Mouse (Mus musculus): ENCODE measurements around the gene Tcte1. TPM values are rescaled to one million over a fixed set of nuclear protein-coding genes. Genes with fewer than 3 reads are reported as not detected.

Gene Tcte1
- polyA plus RNA-seq (2014; fragmentation: Nextera tagmentation; extraction: Ambion mirVana): 1.5 and 2.3 TPM in 2 replicates

- no peak within 1 kb of the TSS for H3K27ac ChIP-seq (replicated peaks; ENCODE audit: low read depth, low read length)
- DNase-seq (ENCODE audit: low spot score) (peak; percentile 90), ATAC-seq (replicated peaks; ENCODE audit: insufficient number of reproducible peaks, low FRiP score, low TSS enrichment, low read depth) (peak; percentile 76)
- H3K4me2 ChIP-seq (ENCODE audit: low read depth, low read length): peak within 1 kb of the TSS; percentile 65
- peak within 1 kb of the TSS; percentile 35 for H3K4me3 ChIP-seq (ENCODE audit: low read depth, low read length)
- H3K27me3 ChIP-seq (ENCODE audit: control insufficient read depth, insufficient read depth, low read length): no peaks in the 10 kb centered on the region
- no peaks in the 10 kb centered on the region for H3K9me3 ChIP-seq (replicated peaks; ENCODE audit: control insufficient read depth, low read length)
- 0% methylated on average over 21 of the region's 21 CpGs for WGBS
- peak within 1 kb of the TSS; percentile 59 for H3K9ac ChIP-seq (replicated peaks; ENCODE audit: low read length)
- H3K4me1 ChIP-seq (ENCODE audit: control insufficient read depth, insufficient read depth, low read length): no peaks in the 10 kb centered on the region; the same call in 1 of the 2 replicates
- no peaks in the 10 kb centered on the region for H3K36me3 ChIP-seq (replicated peaks; ENCODE audit: control insufficient read depth, insufficient read depth, low read depth, low read length)
These were observed at the start of gene Tcte1 for GRCm38 (mm10) chr17:45523263-45523662. Tcte1 (plus strand) TSS chr17:45523434.

- H3K4me2 ChIP-seq (ENCODE audit: low read depth, low read length): no peak overlapping the region
- H3K27me3 ChIP-seq (ENCODE audit: control insufficient read depth, insufficient read depth, low read length): peaks cover 3% of the 10 kb centered on the region; the same call in 1 of the 2 replicates
- DNase-seq (ENCODE audit: low spot score): no peak
- no peak overlapping the region for H3K4me3 ChIP-seq (ENCODE audit: low read depth, low read length)
- ATAC-seq (replicated peaks; ENCODE audit: insufficient number of reproducible peaks, low FRiP score, low TSS enrichment, low read depth): no peak
- no peaks in the 10 kb centered on the region for H3K9me3 ChIP-seq (replicated peaks; ENCODE audit: control insufficient read depth, low read length)
- H3K4me1 ChIP-seq (ENCODE audit: control insufficient read depth, insufficient read depth, low read length): no peaks in the 10 kb centered on the region; the same call in 1 of the 2 replicates
- WGBS: 80% methylated on average over 6 of the region's 6 CpGs
- no peak overlapping the region for H3K9ac ChIP-seq (replicated peaks; ENCODE audit: low read length)
- H3K36me3 ChIP-seq (replicated peaks; ENCODE audit: control insufficient read depth, insufficient read depth, low read depth, low read length): no peaks in the 10 kb centered on the region
- no peak overlapping the region for H3K27ac ChIP-seq (replicated peaks; ENCODE audit: low read depth, low read length)
These were observed 49.6 kb upstream of the Tcte1 start for GRCm38 (mm10) chr17:45473667-45474066.

GRCm38 (mm10) chr17:45474146-45474545 lies 49.1 kb upstream of the Tcte1 start:
- no peaks in the 10 kb centered on the region for H3K36me3 ChIP-seq (replicated peaks; ENCODE audit: control insufficient read depth, insufficient read depth, low read depth, low read length)
- ATAC-seq (replicated peaks; ENCODE audit: insufficient number of reproducible peaks, low FRiP score, low TSS enrichment, low read depth): no peak
- H3K4me2 ChIP-seq (ENCODE audit: low read depth, low read length): peak overlapping the region; percentile 69
- 74% methylated on average over 8 of the region's 8 CpGs for WGBS
- H3K4me3 ChIP-seq (ENCODE audit: low read depth, low read length): peak overlapping the region; percentile 33
- H3K9ac ChIP-seq (replicated peaks; ENCODE audit: low read length): no peak overlapping the region; the same call in 1 of the 2 replicates
- H3K9me3 ChIP-seq (replicated peaks; ENCODE audit: control insufficient read depth, low read length): no peaks in the 10 kb centered on the region
- DNase-seq (ENCODE audit: low spot score): no peak
- peaks cover 3% of the 10 kb centered on the region; the same call in 1 of the 2 replicates for H3K27me3 ChIP-seq (ENCODE audit: control insufficient read depth, insufficient read depth, low read length)
- no peak overlapping the region for H3K27ac ChIP-seq (replicated peaks; ENCODE audit: low read depth, low read length)
- H3K4me1 ChIP-seq (ENCODE audit: control insufficient read depth, insufficient read depth, low read length): no peaks in the 10 kb centered on the region; the same call in 1 of the 2 replicates

GRCm38 (mm10) chr17:45474669-45475465 lies 48.4 kb upstream of the Tcte1 start, which contains the start of gene Spats1:
Spats1 (minus strand) TSS chr17:45475415.
- peaks cover 3% of the 10 kb centered on the region; the same call in 1 of the 2 replicates for H3K27me3 ChIP-seq (ENCODE audit: control insufficient read depth, insufficient read depth, low read length)
- no peaks in the 10 kb centered on the region for H3K36me3 ChIP-seq (replicated peaks; ENCODE audit: control insufficient read depth, insufficient read depth, low read depth, low read length)
- 5% methylated on average over 30 of the region's 30 CpGs for WGBS
- H3K4me2 ChIP-seq (ENCODE audit: low read depth, low read length): peak within 1 kb of the TSS; percentile 69
- no peak within 1 kb of the TSS for H3K27ac ChIP-seq (replicated peaks; ENCODE audit: low read depth, low read length)
- ATAC-seq (replicated peaks; ENCODE audit: insufficient number of reproducible peaks, low FRiP score, low TSS enrichment, low read depth): 0 out of 2 replicates have a peak, but pooled peaks have one; percentile 46
- H3K4me1 ChIP-seq (ENCODE audit: control insufficient read depth, insufficient read depth, low read length): no peaks in the 10 kb centered on the region; the same call in 1 of the 2 replicates
- no peaks in the 10 kb centered on the region for H3K9me3 ChIP-seq (replicated peaks; ENCODE audit: control insufficient read depth, low read length)
- H3K9ac ChIP-seq (replicated peaks; ENCODE audit: low read length): peak within 1 kb of the TSS; percentile 53
- DNase-seq (ENCODE audit: low spot score): peak; percentile 68
- H3K4me3 ChIP-seq (ENCODE audit: low read depth, low read length): peak within 1 kb of the TSS; percentile 33

GRCm38 (mm10) chr17:45478234-45478825 lies 44.9 kb upstream of the Tcte1 start:
- Histone ChIP-seq H3K9ac (replicated peaks; ENCODE audit: low read length) (no peak overlapping the region; the same call in 1 of the 2 replicates), H3K4me3 (ENCODE audit: low read depth, low read length) (no peak overlapping the region), H3K9me3 (replicated peaks; ENCODE audit: control insufficient read depth, low read length) (no peaks in the 10 kb centered on the region), H3K4me1 (ENCODE audit: control insufficient read depth, insufficient read depth, low read length) (no peaks in the 10 kb centered on the region; the same call in 1 of the 2 replicates), H3K27me3 (ENCODE audit: control insufficient read depth, insufficient read depth, low read length) (peaks cover 3% of the 10 kb centered on the region; the same call in 1 of the 2 replicates), H3K36me3 (replicated peaks; ENCODE audit: control insufficient read depth, insufficient read depth, low read depth, low read length) (no peaks in the 10 kb centered on the region), H3K4me2 (ENCODE audit: low read depth, low read length) (no peak overlapping the region), H3K27ac (replicated peaks; ENCODE audit: low read depth, low read length) (no peak overlapping the region)
- WGBS: 19% methylated on average over 12 of the region's 12 CpGs
- no peak for ATAC-seq (replicated peaks; ENCODE audit: insufficient number of reproducible peaks, low FRiP score, low TSS enrichment, low read depth)
- DNase-seq (ENCODE audit: low spot score): peak; percentile 86

- no peaks in the 10 kb centered on the region for H3K9me3 ChIP-seq (replicated peaks; ENCODE audit: control insufficient read depth, low read length)
- H3K27ac ChIP-seq (replicated peaks; ENCODE audit: low read depth, low read length): no peak overlapping the region
- no peaks in the 10 kb centered on the region; the same call in 1 of the 2 replicates for H3K4me1 ChIP-seq (ENCODE audit: control insufficient read depth, insufficient read depth, low read length)
- no peaks in the 10 kb centered on the region for H3K36me3 ChIP-seq (replicated peaks; ENCODE audit: control insufficient read depth, insufficient read depth, low read depth, low read length)
- H3K9ac ChIP-seq (replicated peaks; ENCODE audit: low read length): no peak overlapping the region
- no peak for ATAC-seq (replicated peaks; ENCODE audit: insufficient number of reproducible peaks, low FRiP score, low TSS enrichment, low read depth)
- WGBS: 32% methylated on average over 2 of the region's 2 CpGs
- DNase-seq (ENCODE audit: low spot score): no peak
- H3K4me2 ChIP-seq (ENCODE audit: low read depth, low read length): no peak overlapping the region
- no peak overlapping the region for H3K4me3 ChIP-seq (ENCODE audit: low read depth, low read length)
- no peaks in the 10 kb centered on the region for H3K27me3 ChIP-seq (ENCODE audit: control insufficient read depth, insufficient read depth, low read length)
These were observed 42.8 kb upstream of the Tcte1 start for GRCm38 (mm10) chr17:45480429-45480828.

- WGBS: 88% methylated on average over 7 of the region's 7 CpGs
- H3K4me3 ChIP-seq (ENCODE audit: low read depth, low read length): no peak overlapping the region
- DNase-seq (ENCODE audit: low spot score) (no peak), ATAC-seq (replicated peaks; ENCODE audit: insufficient number of reproducible peaks, low FRiP score, low TSS enrichment, low read depth) (no peak)
- no peaks in the 10 kb centered on the region for H3K4me1 ChIP-seq (ENCODE audit: control insufficient read depth, insufficient read depth, low read length)
- H3K36me3 ChIP-seq (replicated peaks; ENCODE audit: control insufficient read depth, insufficient read depth, low read depth, low read length): no peaks in the 10 kb centered on the region
- no peak overlapping the region for H3K4me2 ChIP-seq (ENCODE audit: low read depth, low read length)
- no peak overlapping the region for H3K27ac ChIP-seq (replicated peaks; ENCODE audit: low read depth, low read length)
- H3K9me3 ChIP-seq (replicated peaks; ENCODE audit: control insufficient read depth, low read length): no peaks in the 10 kb centered on the region
- no peak overlapping the region for H3K9ac ChIP-seq (replicated peaks; ENCODE audit: low read length)
- H3K27me3 ChIP-seq (ENCODE audit: control insufficient read depth, insufficient read depth, low read length): no peaks in the 10 kb centered on the region
These were observed 37.7 kb upstream of the Tcte1 start for GRCm38 (mm10) chr17:45485581-45485980.
